Mouse (Mus musculus) kidney, adult 18-20 months (tissue): Measurements from ENCODE around the gene Mrpl54.
A peak's percentile ranks its signal among the peaks of the same experiment; 100 is the strongest.

Experiments
- DNase-seq: peaks from one replicate; pipeline ENCODE4 v3.0.0; 2021

Mrpl54 gene

GRCm38 (mm10) chr10:81293334-81294030, 26.7 kb upstream of the Mrpl54 start:
- DNase-seq: no peak

- peak; percentile 100 for DNase-seq
Observed at GRCm38 (mm10) chr10:81292554-81293333, 26.0 kb upstream of the Mrpl54 start, which contains the start of gene Pip5k1c. Pip5k1c (plus strand) TSS chr10:81292963.

GRCm38 (mm10) chr10:81291511-81292104, 24.9 kb upstream of the Mrpl54 start, which contains the start of gene Tjp3:
Tjp3 (minus strand) TSS chr10:81291581.
- no peak for DNase-seq

GRCm38 (mm10) chr10:81290698-81291460, 24.1 kb upstream of the Mrpl54 start:
- DNase-seq: peak; percentile 55

- DNase-seq: peak; percentile 53
Observed at GRCm38 (mm10) chr10:81289811-81290210, 23.1 kb upstream of the Mrpl54 start.

GRCm38 (mm10) chr10:81289278-81289677, 22.5 kb upstream of the Mrpl54 start:
- DNase-seq: peak; percentile 65

- DNase-seq: peak; percentile 51
Observed at GRCm38 (mm10) chr10:81288601-81289000, 21.9 kb upstream of the Mrpl54 start.

GRCm38 (mm10) chr10:81287513-81288157, 20.9 kb upstream of the Mrpl54 start:
- DNase-seq: peak; percentile 62

- DNase-seq: peak; percentile 71
Observed at GRCm38 (mm10) chr10:81286586-81286985, 19.9 kb upstream of the Mrpl54 start.

GRCm38 (mm10) chr10:81285694-81286450, 19.1 kb upstream of the Mrpl54 start:
- DNase-seq: peak; percentile 93

- DNase-seq: peak; percentile 77
Observed at GRCm38 (mm10) chr10:81284719-81285118, 18.0 kb upstream of the Mrpl54 start.

GRCm38 (mm10) chr10:81284189-81284588, 17.5 kb upstream of the Mrpl54 start:
- peak; percentile 45 for DNase-seq

GRCm38 (mm10) chr10:81279496-81279895, 12.8 kb upstream of the Mrpl54 start:
- DNase-seq: no peak

GRCm38 (mm10) chr10:81277676-81278075, 10.9 kb upstream of the Mrpl54 start:
- no peak for DNase-seq

GRCm38 (mm10) chr10:81273842-81274241, 7.1 kb upstream of the Mrpl54 start:
- DNase-seq: no peak

- DNase-seq: no peak
Observed at GRCm38 (mm10) chr10:81272356-81272755, 5.6 kb upstream of the Mrpl54 start.

GRCm38 (mm10) chr10:81268643-81269412, 2.1 kb upstream of the Mrpl54 start:
- DNase-seq: no peak

- DNase-seq: peak; percentile 88
Observed at GRCm38 (mm10) chr10:81268056-81268455, 1.3 kb upstream of the Mrpl54 start.

- no peak for DNase-seq
Observed at GRCm38 (mm10) chr10:81265540-81265939, 1.2 kb downstream of the Mrpl54 start.

- DNase-seq: no peak
Observed at GRCm38 (mm10) chr10:81261025-81261424, 5.7 kb downstream of the Mrpl54 start.
